Mouse (Mus musculus) erythroid progenitor cell, adult 5-6 weeks (primary cell): Measurements from ENCODE around the gene Serpine2. TPM values are rescaled to one million over a fixed set of nuclear protein-coding genes. Genes with fewer than 3 reads are reported as not detected.

Experiments
- ATAC-seq: replicated peaks from 2 replicates; pipeline ENCODE4 v1.8.0; 2016; ENCODE audit warnings: moderate number of reproducible peaks, mild to moderate bottlenecking, moderate TSS enrichment, inconsistent platforms; ENCODE audit not compliant: poor library complexity, low FRiP score, severe bottlenecking
- total RNA-seq, 2 experiments: library from RNA; stranded (forward) in 1 of 2; stranded (reverse) in 1 of 2; fragments of 150-400 nt in 1 of 2; fragments of 186-747, 209-891 nt in 1 of 2; gene quantifications; 2 replicates each; pipeline versions ENCODE4 v1.2.3 to v1.2.4; 2015 to 2017; ENCODE audit warnings: low replicate concordance in 2 of 2

The Serpine2 gene
- total RNA-seq, 2 experiments from 2014 or later = 7.4 to 9.6 TPM

GRCm38 (mm10) chr1:79759436-79759972 is 101.5 kb downstream of the Serpine2 start:
- no peak for ATAC-seq

- no peak for ATAC-seq
Observed at GRCm38 (mm10) chr1:79759006-79759405, 102.0 kb downstream of the Serpine2 start.

- no peak for ATAC-seq
Observed at GRCm38 (mm10) chr1:79757597-79757996, 103.4 kb downstream of the Serpine2 start.

- ATAC-seq = no peak
Observed at GRCm38 (mm10) chr1:79757161-79757560, 103.8 kb downstream of the Serpine2 start.

GRCm38 (mm10) chr1:79756417-79756816 is 104.6 kb downstream of the Serpine2 start:
- ATAC-seq = no peak

- ATAC-seq = no peak
Observed at GRCm38 (mm10) chr1:79755376-79755775, 105.6 kb downstream of the Serpine2 start.

- no peak for ATAC-seq
Observed at GRCm38 (mm10) chr1:79754936-79755335, 106.0 kb downstream of the Serpine2 start.

- ATAC-seq = no peak
Observed at GRCm38 (mm10) chr1:79753456-79753855, 107.5 kb downstream of the Serpine2 start.

GRCm38 (mm10) chr1:79752714-79753340 is 108.2 kb downstream of the Serpine2 start:
- ATAC-seq = no peak

GRCm38 (mm10) chr1:79752015-79752695 is 108.8 kb downstream of the Serpine2 start:
- ATAC-seq = no peak

- ATAC-seq = no peak
Observed at GRCm38 (mm10) chr1:79751186-79751585, 109.8 kb downstream of the Serpine2 start.

GRCm38 (mm10) chr1:79746056-79746455 is 114.9 kb downstream of the Serpine2 start:
- no peak for ATAC-seq

Other genes with a start within 250 kb of the Serpine2 start
- gene Ap1s3, start 189.2 kb downstream of the Serpine2 start, total RNA-seq (2015; ENCODE audit: low replicate concordance) = 6.8 and 10.1 TPM in 2 replicates
- gene Ap1s3, start 189.2 kb downstream of the Serpine2 start, total RNA-seq (2017; ENCODE audit: low replicate concordance) = 2.1 TPM in 1 of 2 replicates, not detected in the other
- 4.6 and 9.0 TPM in 2 replicates for gene Mrpl44, start 85.2 kb downstream of the Serpine2 start, total RNA-seq (2015; ENCODE audit: low replicate concordance)
- gene Mrpl44, start 85.2 kb downstream of the Serpine2 start, total RNA-seq (2017; ENCODE audit: low replicate concordance) = 4.5 and 8.0 TPM in 2 replicates
- 2.9 and 28.9 TPM in 2 replicates for gene Wdfy1, start 85.0 kb downstream of the Serpine2 start, total RNA-seq (2015; ENCODE audit: low replicate concordance)
- gene Wdfy1, start 85.0 kb downstream of the Serpine2 start, total RNA-seq (2017; ENCODE audit: low replicate concordance) = 0.98 and 6.8 TPM in 2 replicates